Mouse (Mus musculus) kidney, postnatal 36 days (tissue): ENCODE results near the gene Hnf1b.

Experiments used
- DNase-seq, 2 experiments: peaks; one replicate each; pipeline ENCODE4 v3.0.0; 2021 to 2022; ENCODE audit warnings: mixed read lengths in 2 of 2

The Hnf1b gene

DNA sequence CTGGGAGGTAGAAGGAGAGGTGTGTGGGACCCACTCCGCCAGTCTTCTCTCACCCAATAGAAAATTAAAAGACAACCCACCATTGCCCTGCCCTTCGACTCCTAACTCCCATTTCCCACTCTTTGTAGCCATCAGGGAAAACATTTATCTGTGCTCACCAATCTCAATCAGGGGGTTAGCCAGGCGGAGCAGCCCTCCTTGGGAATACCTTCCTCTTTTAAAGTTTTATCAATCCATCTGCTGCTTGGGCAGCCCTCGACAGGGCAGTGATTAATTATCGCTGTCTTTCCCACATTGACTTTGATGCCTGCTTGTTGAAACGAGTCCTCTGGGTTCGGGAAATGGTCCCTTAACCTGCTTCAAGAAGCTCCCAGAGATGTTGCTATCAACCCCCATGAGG, 47.7 kb downstream of the Hnf1b start:
- no peak for DNase-seq

GRCm38 (mm10) chr11:83902812-83903211, 52.9 kb downstream of the Hnf1b start:
- DNase-seq = no peak

GRCm38 (mm10) chr11:83905756-83906155, 55.9 kb downstream of the Hnf1b start:
- no peak for DNase-seq

DNA sequence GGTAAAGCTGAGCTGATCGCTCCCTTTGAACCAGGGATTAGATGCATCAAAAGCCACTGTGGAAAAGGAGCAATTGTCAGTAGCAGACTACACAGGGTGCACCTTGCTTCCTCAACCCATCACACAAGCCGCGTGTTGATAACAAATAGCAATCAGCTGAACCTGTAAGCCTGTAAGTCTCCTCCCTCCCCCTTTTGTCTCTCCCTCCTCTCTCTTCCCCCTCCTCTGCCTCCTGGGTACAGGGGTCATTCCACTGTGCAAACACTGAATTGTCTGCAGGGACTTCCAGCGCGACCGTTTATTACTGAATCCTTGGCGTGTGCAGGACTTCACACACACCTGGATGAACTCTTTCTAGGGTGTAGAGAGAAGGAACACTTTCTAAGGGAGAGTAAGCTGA, 58.5 kb downstream of the Hnf1b start:
- no peak for DNase-seq

GRCm38 (mm10) chr11:83913824-83914311, 64.0 kb downstream of the Hnf1b start:
- no peak for DNase-seq

GRCm38 (mm10) chr11:83914501-83914900, 64.6 kb downstream of the Hnf1b start:
- DNase-seq = no peak

- DNase-seq = peak in 1 of 2 experiments; percentile 45
These were observed 72.7 kb downstream of the Hnf1b start for GRCm38 (mm10) chr11:83922600-83922999.

GRCm38 (mm10) chr11:83927097-83927496, 77.2 kb downstream of the Hnf1b start:
- peak; percentile 31 to 60 for DNase-seq

- peak in 1 of 2 experiments; percentile 23 for DNase-seq
These were observed 82.7 kb downstream of the Hnf1b start for GRCm38 (mm10) chr11:83932506-83933106.

DNA sequence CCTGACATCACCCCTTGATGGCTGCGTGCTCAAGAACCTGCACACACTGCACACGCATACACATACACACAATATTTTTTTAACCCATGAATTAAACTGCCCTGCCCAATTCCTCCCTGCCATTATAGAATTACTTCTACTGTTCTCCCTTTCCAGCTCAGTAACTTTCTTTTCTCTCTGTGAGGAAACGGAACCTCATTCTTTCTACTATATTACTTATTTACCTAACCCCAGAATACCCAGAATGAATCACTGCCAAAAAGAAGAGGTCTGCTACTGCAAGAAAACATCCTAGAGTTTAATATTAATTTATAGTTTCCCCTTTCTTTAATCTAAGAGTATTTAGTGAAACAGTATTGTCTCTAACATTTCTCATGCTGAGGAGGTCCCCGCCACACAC, 83.5 kb downstream of the Hnf1b start:
- DNase-seq = peak in 1 of 2 experiments; percentile 12

GRCm38 (mm10) chr11:83935986-83936665, 86.3 kb downstream of the Hnf1b start:
- peak; percentile 88 to 93 for DNase-seq

DNA sequence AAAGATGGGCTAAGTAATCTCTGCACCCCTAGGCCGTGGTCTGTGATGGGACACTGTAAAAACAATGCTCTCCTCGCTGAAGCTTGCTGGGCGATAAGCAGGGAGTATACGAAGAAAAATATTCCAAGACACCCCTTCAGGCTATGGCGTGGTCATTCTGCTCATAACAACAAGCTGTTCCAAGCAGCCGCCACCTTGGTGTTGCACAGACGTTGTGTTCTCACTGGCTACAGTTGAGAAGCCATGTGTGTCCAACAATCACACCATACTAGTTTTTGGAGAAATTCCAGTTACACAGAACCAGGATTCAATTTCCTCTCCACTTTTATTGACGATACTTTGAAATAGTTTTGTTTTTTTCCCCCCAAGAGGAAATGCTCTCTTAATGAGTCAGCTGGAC, 88.7 kb downstream of the Hnf1b start:
- peak; percentile 27 to 67 for DNase-seq

- DNase-seq = peak; percentile 92 to 95
These were observed 92.3 kb downstream of the Hnf1b start, which contains the start of gene Ddx52 for GRCm38 (mm10) chr11:83941950-83942840. Gene Ddx52, plus strand, starts transcription at chr11:83942062.
